Mouse (Mus musculus) ES-Bruce4 (cell line): Measurements from ENCODE around the gene Reg4. TPM values are rescaled to one million over a fixed set of nuclear protein-coding genes. Genes with fewer than 3 reads are reported as not detected.

Source experiments
- H3K27ac ChIP-seq: 2 replicates; pipeline ENCODE4 v1.5.1; 2012; ENCODE audit warnings: low read length, inconsistent platforms; ENCODE audit not compliant: insufficient read depth
- H3K27me3 ChIP-seq: 2 replicates; pipeline ENCODE4 v1.6.1; 2012; ENCODE audit warnings: mild to moderate bottlenecking, low read length, inconsistent platforms; ENCODE audit not compliant: control insufficient read depth, poor library complexity, insufficient read depth, severe bottlenecking
- H3K36me3 ChIP-seq: 2 replicates; pipeline ENCODE4 v1.6.1; 2012; ENCODE audit warnings: inconsistent platforms, mild to moderate bottlenecking, low read length, moderate library complexity; ENCODE audit not compliant: control insufficient read depth, poor library complexity, insufficient read depth, severe bottlenecking
- H3K4me1 ChIP-seq: one replicate; pipeline ENCODE4 v1.8.1; 2011; ENCODE audit warnings: low read length; ENCODE audit not compliant: control insufficient read depth, insufficient read depth
- H3K4me3 ChIP-seq: 2 replicates; pipeline ENCODE4 v1.5.1; 2011; ENCODE audit warnings: low read depth, mild to moderate bottlenecking, low read length
- H3K9ac ChIP-seq: 2 replicates; pipeline ENCODE4 v1.6.1; 2012; ENCODE audit warnings: low read depth, mild to moderate bottlenecking, inconsistent platforms; ENCODE audit not compliant: poor library complexity, severe bottlenecking
- H3K9me3 ChIP-seq: replicated peaks from 2 replicates; pipeline ENCODE4 v1.6.1; 2012; ENCODE audit warnings: mild to moderate bottlenecking, low read length, inconsistent platforms; ENCODE audit not compliant: control insufficient read depth, poor library complexity, insufficient read depth, severe bottlenecking
- CTCF ChIP-seq: IDR thresholded peaks from one replicate; pipeline ENCODE4 v1.8.1; 2011; ENCODE audit warnings: low read depth, low read length
- EP300 ChIP-seq: IDR thresholded peaks from 2 replicates; pipeline ENCODE4 v1.6.1; 2011; ENCODE audit warnings: low read depth, low read length; ENCODE audit not compliant: insufficient read depth
- POLR2A ChIP-seq: IDR thresholded peaks from one replicate; pipeline ENCODE4 v1.8.1; 2011; ENCODE audit warnings: low read length; ENCODE audit not compliant: insufficient read depth
- polyA plus RNA-seq: library from polyadenylated mRNA; stranded (reverse); fragments of >200 nt; gene quantifications from 2 replicates; pipeline ENCODE4 v1.2.4, GENCODE M21; 2011; ENCODE audit warnings: low read depth; ENCODE audit not compliant: missing spikeins, insufficient read depth, insufficient read length

Gene Reg4
- polyA plus RNA-seq, 1 experiment = not detected

GRCm38 (mm10) chr3:98216296-98216695, 5.7 kb upstream of the Reg4 start:
- H3K4me3 ChIP-seq = no peak overlapping the region
- TF ChIP-seq EP300 (no peak), POLR2A (no peak), CTCF (no peak)
- H3K36me3 ChIP-seq = no peaks in the 10 kb centered on the region
- H3K9me3 ChIP-seq = no peaks in the 10 kb centered on the region
- no peaks in the 10 kb centered on the region for H3K4me1 ChIP-seq
- H3K27me3 ChIP-seq = no peaks in the 10 kb centered on the region; the same call in 1 of the 2 replicates
- H3K27ac ChIP-seq = no peak overlapping the region
- no peak overlapping the region for H3K9ac ChIP-seq

- Histone ChIP-seq H3K27ac (no peak overlapping the region), H3K4me1 (no peaks in the 10 kb centered on the region), H3K27me3 (no peaks in the 10 kb centered on the region), H3K4me3 (no peak overlapping the region), H3K36me3 (no peaks in the 10 kb centered on the region), H3K9ac (no peak overlapping the region), H3K9me3 (no peaks in the 10 kb centered on the region; the same call in 1 of the 2 replicates)
- TF ChIP-seq CTCF (no peak), EP300 (no peak), POLR2A (no peak)
Measured at GRCm38 (mm10) chr3:98223263-98223662, 1.3 kb downstream of the Reg4 start.

- Histone ChIP-seq H3K4me1 (no peaks in the 10 kb centered on the region), H3K27ac (no peak overlapping the region), H3K9me3 (no peaks in the 10 kb centered on the region; the same call in 1 of the 2 replicates), H3K4me3 (no peak overlapping the region), H3K27me3 (no peaks in the 10 kb centered on the region), H3K9ac (no peak overlapping the region), H3K36me3 (no peaks in the 10 kb centered on the region)
- no peak for TF ChIP-seq POLR2A
- TF ChIP-seq CTCF = peak; percentile 79
- TF ChIP-seq EP300 = no peak
Measured at GRCm38 (mm10) chr3:98223783-98224580, 2.0 kb downstream of the Reg4 start.

DNA sequence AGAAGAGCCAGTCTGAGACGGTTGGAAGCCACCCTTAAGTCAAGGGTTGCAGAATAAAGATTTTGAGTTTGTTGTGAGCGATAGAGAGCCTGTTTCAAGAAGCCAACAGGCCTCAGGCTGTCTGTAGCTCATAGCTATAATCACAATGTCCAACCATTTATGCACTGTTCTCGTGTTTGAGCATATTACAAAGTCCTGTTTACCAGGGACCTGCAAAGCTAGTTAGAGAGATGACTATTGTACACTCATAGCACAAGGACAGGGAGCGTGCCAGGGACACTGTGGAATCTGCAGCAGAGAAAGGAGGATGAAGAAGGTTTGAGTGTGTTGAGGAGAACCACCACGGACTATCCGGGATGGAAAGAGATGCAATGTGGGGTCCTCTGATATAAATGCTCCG, 3.0 kb downstream of the Reg4 start:
- H3K9me3 ChIP-seq = no peaks in the 10 kb centered on the region; the same call in 1 of the 2 replicates
- TF ChIP-seq EP300 (no peak), CTCF (no peak), POLR2A (no peak)
- H3K27ac ChIP-seq = no peak overlapping the region
- H3K36me3 ChIP-seq = no peaks in the 10 kb centered on the region
- H3K9ac ChIP-seq = no peak overlapping the region
- H3K27me3 ChIP-seq = no peaks in the 10 kb centered on the region
- H3K4me3 ChIP-seq = no peak overlapping the region
- H3K4me1 ChIP-seq = no peaks in the 10 kb centered on the region

- Histone ChIP-seq H3K4me1 (no peaks in the 10 kb centered on the region), H3K9ac (no peak overlapping the region), H3K27ac (no peak overlapping the region), H3K4me3 (no peak overlapping the region), H3K36me3 (no peaks in the 10 kb centered on the region), H3K9me3 (no peaks in the 10 kb centered on the region; the same call in 1 of the 2 replicates), H3K27me3 (no peaks in the 10 kb centered on the region)
- TF ChIP-seq POLR2A (no peak), CTCF (no peak), EP300 (no peak)
Measured at GRCm38 (mm10) chr3:98225746-98226145, 3.8 kb downstream of the Reg4 start.

DNA sequence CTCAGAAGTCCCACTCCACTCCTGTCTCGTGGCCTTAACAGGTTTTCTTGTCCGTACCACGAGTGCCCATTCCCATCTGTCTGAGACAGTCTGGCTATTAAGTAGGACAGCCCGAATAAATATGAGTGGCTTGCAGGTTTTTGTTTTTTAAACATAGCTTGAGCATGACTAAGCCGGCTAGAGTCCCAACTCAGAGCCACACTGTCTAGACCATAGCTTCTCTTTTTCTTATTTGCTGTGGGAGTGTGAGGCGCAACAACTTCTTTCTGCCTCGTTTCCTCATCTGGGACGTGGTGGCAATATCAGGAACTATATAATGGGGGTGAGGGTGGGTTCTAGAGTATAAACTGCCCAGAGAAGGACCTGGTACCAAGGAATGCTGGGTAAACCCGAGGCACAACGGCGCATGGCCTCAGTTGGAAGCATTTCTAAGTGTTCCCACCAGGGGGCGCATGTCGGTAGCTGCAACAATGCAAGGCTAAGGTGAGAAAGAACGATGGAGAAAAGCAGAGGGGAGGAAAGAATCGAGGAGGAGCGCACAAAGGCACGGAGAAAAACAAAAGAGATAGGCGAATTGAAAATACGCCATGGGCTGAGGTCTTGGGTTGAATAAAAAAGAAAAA, 5.1 kb downstream of the Reg4 start:
- Histone ChIP-seq H3K4me1 (no peaks in the 10 kb centered on the region), H3K4me3 (no peak overlapping the region), H3K9me3 (no peaks in the 10 kb centered on the region; the same call in 1 of the 2 replicates), H3K9ac (no peak overlapping the region), H3K36me3 (no peaks in the 10 kb centered on the region), H3K27me3 (no peaks in the 10 kb centered on the region), H3K27ac (no peak overlapping the region)
- TF ChIP-seq EP300 (no peak), CTCF (peak; percentile 85), POLR2A (no peak)
